Mouse (Mus musculus) mesoderm, embryonic 11.5 days (tissue): Measurements from ENCODE around the gene Acer2.

Experiments
- DNase-seq: peaks from one replicate; pipeline ENCODE4 v3.0.0-alpha.2; 2012; ENCODE audit warnings: low read depth, low spot score

Gene Acer2

GRCm38 (mm10) chr4:86887879-86888278 is 13.7 kb downstream of the Acer2 start:
- DNase-seq, result no peak

- no peak for DNase-seq
These were observed 23.2 kb downstream of the Acer2 start for GRCm38 (mm10) chr4:86897411-86897810.

- DNase-seq, result peak; percentile 62
These were observed 24.7 kb downstream of the Acer2 start for GRCm38 (mm10) chr4:86898791-86899474.

DNA sequence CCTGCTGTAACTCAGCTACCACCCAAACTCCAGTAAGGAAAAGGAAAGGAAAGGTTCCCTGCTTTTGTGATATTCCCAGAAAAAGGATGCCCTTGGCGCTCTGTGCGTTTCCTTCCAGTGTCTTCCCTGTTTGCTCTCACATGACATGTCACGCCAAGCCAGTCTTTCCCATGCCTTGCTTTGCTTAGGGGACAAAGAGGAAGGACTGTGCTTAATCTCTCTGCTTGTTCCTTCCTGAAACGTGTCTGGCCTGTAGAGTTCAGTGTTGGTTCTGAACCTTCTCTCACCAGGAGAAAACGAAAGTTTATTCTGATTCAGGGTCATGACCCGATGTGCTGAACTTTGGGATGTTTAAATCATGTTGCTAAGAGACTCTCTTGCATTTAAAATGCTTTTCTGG is 28.2 kb downstream of the Acer2 start:
- DNase-seq, result no peak

DNA sequence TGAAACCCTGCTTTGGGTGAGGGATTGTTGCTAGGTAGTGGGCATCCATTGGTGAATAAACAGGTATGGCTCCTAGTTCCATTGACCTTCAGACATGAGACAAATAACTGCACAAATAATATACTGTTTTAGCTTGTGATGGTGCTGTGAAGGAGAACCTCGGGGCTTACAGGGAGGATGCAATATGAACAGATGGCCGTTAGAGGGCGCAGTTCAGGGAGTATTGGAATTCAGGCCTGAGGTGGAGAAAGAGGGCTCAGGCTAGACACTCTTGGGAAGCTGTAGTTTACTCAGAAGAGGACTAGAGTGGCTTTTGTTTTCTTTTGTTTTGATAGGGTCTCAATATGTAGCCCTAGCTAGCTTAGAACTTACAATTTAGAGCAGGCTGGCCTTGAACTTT is 30.8 kb downstream of the Acer2 start:
- DNase-seq, result no peak

- DNase-seq, result no peak
These were observed 31.7 kb downstream of the Acer2 start for GRCm38 (mm10) chr4:86905869-86906268.

GRCm38 (mm10) chr4:86911576-86912341 is 37.6 kb downstream of the Acer2 start:
- no peak for DNase-seq

DNA sequence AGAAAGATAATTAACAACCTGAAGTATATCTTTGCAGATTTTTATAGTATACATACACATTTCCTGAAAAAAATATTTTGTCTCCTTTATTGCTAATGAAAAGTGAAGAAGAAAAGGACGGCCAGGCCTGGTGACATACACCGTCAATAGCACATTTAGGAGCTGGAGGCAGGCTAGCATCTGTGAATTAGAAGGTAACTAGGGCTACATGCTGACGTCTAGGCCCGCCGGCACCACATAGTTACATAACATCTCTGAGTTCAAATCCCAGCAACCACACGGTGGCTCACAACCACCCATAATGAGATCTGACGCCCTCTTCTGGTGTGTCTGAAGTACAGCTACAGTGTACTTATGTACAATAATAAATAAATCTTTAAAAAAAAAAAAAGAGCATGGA is 38.6 kb downstream of the Acer2 start:
- no peak for DNase-seq

DNA sequence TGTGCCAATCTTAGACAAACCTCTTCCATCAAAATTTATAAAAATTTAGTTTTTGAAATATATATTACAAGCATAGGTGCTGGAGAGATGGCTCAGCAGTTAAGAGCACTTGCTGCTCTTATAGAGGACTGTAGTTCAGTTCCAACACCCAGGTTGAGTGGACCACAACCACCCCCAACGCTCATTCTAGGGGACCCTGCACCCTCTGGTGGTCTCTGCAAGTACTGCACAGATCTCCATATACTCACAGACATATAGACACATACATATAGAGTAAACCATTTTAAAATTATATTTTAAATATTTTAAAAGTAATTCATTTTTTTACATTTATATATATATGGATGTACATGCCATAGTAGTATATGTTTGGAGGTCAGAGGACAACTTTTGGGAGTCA is 41.9 kb downstream of the Acer2 start:
- DNase-seq, result no peak

DNA sequence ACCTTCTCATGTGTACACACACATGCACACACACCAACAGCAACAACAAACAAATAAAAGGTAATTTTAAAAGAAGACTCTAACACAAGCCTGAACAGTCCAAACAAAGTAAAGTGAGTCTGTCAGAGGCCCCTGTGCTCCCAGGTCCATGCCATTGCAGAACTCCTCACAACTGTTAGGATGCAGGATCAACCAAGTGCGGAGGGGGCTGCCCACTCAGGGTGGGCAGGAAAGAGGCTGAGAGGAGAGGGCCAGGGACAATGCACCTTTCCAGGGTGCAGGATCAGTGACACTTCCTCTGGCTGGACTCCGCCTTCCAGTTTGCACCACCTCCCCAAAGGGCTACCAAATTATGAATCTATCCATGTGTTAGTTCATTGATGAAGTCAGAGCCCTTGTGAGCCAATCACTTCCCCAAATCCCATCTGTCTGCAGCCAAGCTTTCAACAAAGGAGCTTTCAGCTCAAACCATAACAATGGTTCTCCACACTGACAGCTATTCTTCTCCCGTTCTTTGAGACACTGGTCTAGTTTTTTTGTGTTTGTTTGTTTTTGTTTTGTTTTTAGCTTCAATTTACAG is 49.4 kb downstream of the Acer2 start:
- DNase-seq, result no peak

DNA sequence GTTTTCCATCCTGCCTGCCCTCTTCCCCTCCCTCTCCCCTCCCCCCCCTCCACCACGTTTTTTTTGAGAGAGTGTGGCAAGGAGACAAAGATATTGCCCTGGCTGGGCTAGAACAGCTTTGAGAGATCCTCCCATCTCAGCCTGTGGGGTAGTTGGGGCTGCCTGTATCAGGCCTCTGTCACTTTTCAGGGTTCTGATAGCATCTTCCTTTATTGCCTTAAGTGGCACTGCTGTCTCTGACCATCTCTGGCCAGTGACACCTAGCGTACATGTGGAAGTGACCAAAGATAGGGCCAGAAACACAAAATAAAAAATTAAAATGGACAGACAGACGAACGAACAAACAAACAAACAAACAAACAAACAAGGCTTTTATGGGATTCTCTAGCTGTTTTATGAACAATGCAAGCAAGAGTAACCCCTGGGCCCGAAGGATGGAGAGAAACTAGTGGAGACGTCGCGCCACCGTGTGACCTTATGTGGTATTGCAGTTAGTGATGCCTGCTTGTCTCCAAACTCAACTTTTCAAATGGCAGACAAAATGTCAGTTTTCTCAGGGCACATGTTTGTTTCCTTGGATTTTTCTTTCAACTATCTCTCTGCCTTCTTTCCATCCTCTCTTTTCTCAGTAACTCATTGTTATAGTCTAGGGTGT is 50.7 kb downstream of the Acer2 start:
- peak; percentile 82 for DNase-seq

GRCm38 (mm10) chr4:86926997-86927396 is 52.8 kb downstream of the Acer2 start:
- DNase-seq, result no peak

GRCm38 (mm10) chr4:86930101-86930635 is 56.0 kb downstream of the Acer2 start:
- DNase-seq, result no peak

DNA sequence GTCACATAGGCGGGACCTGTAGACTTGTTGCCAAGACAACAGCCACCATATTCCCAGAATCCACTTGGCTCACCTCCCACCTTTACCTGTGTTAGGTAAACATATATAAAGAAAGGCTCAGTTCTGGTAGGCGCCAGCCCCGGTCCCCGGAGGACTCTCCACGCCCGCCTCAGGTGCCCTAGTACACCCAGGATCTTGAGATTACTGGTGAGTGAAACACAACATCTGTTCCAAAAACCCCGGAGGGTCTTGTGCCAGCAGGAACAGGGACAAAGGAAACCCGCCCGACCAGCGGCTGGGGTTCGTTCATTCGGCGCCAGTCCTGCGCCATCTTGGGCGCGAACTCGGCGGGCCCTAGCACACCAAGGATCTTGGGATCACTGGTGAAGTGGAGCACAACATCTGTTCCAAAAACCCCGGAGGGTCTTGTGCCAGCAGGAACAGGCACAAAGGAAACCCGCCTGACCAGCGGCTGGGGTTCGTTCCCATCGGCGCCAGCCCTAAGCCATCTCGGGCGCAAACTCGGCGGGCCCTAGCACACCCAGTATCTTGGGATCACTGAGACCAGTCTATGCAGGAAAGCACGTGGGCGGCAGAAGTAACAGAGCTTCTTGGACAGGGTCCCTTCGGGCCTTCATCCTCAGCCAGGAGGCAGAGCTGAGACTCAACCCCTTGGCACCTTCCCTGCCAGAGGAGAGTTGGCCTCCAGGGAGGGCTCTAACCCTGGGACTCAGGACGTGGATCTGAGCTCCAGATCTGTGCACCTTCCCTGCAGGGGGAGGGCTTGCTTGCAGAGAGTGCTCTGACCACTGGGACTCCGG is 56.6 kb downstream of the Acer2 start:
- peak; percentile 45 for DNase-seq

DNA sequence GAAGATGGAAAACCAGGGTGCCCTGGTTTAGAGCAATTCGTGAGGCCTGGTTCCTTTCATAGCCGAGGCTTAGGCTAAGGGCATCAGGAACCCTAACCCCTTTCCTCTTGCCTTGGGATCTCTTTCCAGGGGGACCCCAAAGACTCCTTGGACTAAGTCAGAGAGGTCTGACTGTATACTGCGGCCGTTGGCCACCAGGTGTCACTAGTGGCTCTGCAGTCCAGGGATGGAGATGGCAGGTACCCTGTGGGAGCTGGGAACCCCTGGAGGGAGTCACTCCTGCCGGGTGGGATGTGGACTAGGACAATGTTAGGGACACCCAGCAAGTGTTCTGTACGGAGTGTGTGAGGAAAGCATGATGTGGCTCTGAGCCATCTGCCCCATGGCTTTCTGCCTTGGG is 58.8 kb downstream of the Acer2 start:
- no peak for DNase-seq

DNA sequence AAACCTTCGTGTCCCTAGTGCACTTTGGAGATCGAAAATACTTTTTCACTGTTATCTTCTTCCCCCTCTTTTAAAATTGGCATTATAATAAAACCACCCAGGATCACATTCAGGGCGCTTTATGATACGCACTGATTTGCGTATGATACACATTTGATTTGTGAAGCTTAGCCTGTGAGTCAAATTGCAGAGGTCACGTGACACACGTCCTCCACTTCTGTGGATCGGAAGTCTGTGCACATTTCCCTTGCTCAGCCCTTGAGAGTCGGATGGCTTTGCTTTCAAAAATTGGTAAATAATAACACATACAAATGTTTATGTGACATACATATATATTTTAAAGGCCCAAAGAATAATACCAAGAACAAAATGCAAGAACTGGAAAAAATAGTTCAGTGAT is 62.0 kb downstream of the Acer2 start:
- no peak for DNase-seq

- no peak for DNase-seq
These were observed 62.5 kb downstream of the Acer2 start for GRCm38 (mm10) chr4:86936706-86937105.

GRCm38 (mm10) chr4:86942656-86943055 is 68.5 kb downstream of the Acer2 start:
- no peak for DNase-seq

GRCm38 (mm10) chr4:86943296-86943695 is 69.1 kb downstream of the Acer2 start:
- DNase-seq, result peak; percentile 23

DNA sequence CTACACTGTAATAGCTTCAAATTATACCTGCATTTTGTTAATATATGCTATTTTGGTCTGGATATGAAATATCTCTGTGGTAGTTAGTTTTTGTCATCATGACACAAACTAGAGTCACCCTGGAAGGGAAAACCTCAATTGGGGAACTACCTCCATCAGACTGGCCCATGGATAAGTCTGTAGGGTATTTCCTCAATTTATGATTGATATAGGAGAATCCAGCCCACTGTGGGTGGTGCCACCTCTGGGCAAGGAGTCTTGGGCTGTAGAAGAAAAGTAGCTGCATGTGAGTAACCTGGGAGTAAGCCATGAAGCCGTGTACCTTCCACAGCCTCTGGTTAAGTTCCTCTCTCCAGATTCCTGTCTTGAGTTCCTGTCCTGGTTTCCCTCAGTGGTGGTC is 74.6 kb downstream of the Acer2 start:
- DNase-seq, result no peak

DNA sequence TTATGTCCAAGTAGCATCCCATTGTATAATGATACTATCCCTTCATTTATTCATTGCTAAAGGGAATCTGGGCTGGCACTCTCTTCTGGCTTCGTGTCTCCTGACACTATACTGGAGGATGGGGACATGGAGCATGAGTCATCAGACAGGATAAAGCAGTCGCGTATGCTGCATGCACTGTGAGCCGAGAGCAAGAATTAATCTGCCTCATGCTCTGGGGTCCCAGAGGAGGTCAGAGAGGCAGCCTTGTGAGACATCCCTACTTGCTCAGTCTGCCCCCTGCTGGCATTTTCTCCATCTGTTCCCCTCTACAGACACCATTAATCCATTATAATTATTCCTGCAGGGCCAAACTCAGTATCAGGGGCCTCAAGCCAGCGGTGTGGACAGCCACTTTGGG is 79.3 kb downstream of the Acer2 start:
- DNase-seq, result peak; percentile 20
